Mouse (Mus musculus) small intestine, adult 2 months (tissue): Measurements from ENCODE around the gene Gabrg3.

ENCODE experiments used
- CTCF ChIP-seq: fragments of 200-500 bp; IDR thresholded peaks from 2 replicates; pipeline ENCODE4 v1.5.1; 2012; ENCODE audit warnings: low read depth, mild to moderate bottlenecking, control low read depth, inconsistent platforms, low read length, moderate library complexity, mixed read lengths; ENCODE audit not compliant: insufficient replicate concordance, insufficient read length; ENCODE audit errors: extremely low read depth
- POLR2A ChIP-seq: fragments of 200-500 bp; IDR thresholded peaks from 2 replicates; pipeline ENCODE4 v1.6.1; 2012; ENCODE audit warnings: low read depth, mild to moderate bottlenecking, control low read depth, inconsistent platforms, low read length, moderate library complexity

GRCm38 (mm10) chr7:56899762-56900161 lies 487.2 kb downstream of the Gabrg3 start:
- no peak for TF ChIP-seq CTCF
- TF ChIP-seq POLR2A = no peak
